Comparison of ENCODE assay signal across 8 mouse cellular contexts in genomic region chr2:32150562-32150923, GRCm38 (mm10). TPM values are rescaled to one million over a fixed set of nuclear protein-coding genes. Genes with fewer than 3 reads are reported as not detected.
DNase-seq lines count a peak whose midpoint lies in the region; ATAC-seq and TF ChIP-seq lines count a peak whose summit lies in the region.

No protein-coding gene starts in this region.

- no peak for ATAC-seq in heart, embryonic 14.5 days (ENCODE audit: insufficient number of reproducible peaks, insufficient read depth, low FRiP score, low read depth)
- peak; percentile 69; the same call in 1 of the 2 replicates for ATAC-seq in forebrain, embryonic 15.5 days (replicated peaks)
- ATAC-seq in megakaryocyte progenitor cell, adult 5-6 weeks (replicated peaks; ENCODE audit: poor library complexity): no peak
- ATAC-seq in granulocyte monocyte progenitor cell, adult 5-6 weeks (replicated peaks; ENCODE audit: poor library complexity, severe bottlenecking): no peak

- H3K4me3 ChIP-seq in heart, embryonic 14.5 days (ENCODE audit: control insufficient read depth in 1 of 2, insufficient read depth in 1 of 2, low read depth in 1 of 2, low read length in 2 of 2): peak overlapping the region; percentile 48 to 80
- H3K4me3 ChIP-seq in CH12.LX (replicated peaks in 1 of 3; ENCODE audit: low read depth in 2 of 3, low read length in 2 of 3, poor library complexity in 1 of 3): peak overlapping the region; percentile 36 to 50 (median 49)
- peak overlapping the region; percentile 88 for H3K4me3 ChIP-seq in forebrain, embryonic 15.5 days
- H3K4me3 ChIP-seq in midbrain, embryonic 10.5 days: peak overlapping the region; percentile 96

- peaks cover 42% of the 10 kb centered on the region for H3K79me2 ChIP-seq in CH12.LX (replicated peaks; ENCODE audit: control insufficient read depth, extremely low read depth, insufficient read depth, poor library complexity, severe bottlenecking)

- peaks cover 30 to 40% of the 10 kb centered on the region in 2 experiments for H3K4me1 ChIP-seq in heart, embryonic 14.5 days (ENCODE audit: control insufficient read depth in 2 of 2, insufficient read depth in 2 of 2, low read length in 2 of 2)
- peaks cover 6 to 20% of the 10 kb centered on the region in 2 experiments; a peak in 2 of 4 replicates for H3K4me1 ChIP-seq in CH12.LX (ENCODE audit: control insufficient read depth in 1 of 2, insufficient read depth in 2 of 2)
- peaks cover 39% of the 10 kb centered on the region for H3K4me1 ChIP-seq in forebrain, embryonic 15.5 days
- H3K4me1 ChIP-seq in midbrain, embryonic 10.5 days: peaks cover 48% of the 10 kb centered on the region

- intact Hi-C loops in heart, postnatal 25 days (cut with DNase I): loop anchor here (2.0 to 5.0 kb wide), 2 partner anchors 44 to 87 kb away; partner anchors contain the start of gene Pomt1

- WGBS in heart, embryonic 14.5 days: 7% methylated on average over 7 of the region's 7 CpGs
- WGBS in forebrain, embryonic 15.5 days: 3% methylated on average over 7 of the region's 7 CpGs
- WGBS in midbrain, embryonic 10.5 days: 5% methylated on average over 7 of the region's 7 CpGs

- H3K27me3 ChIP-seq in heart, embryonic 14.5 days (ENCODE audit: control insufficient read depth, insufficient read depth, low read length): no peaks in the 10 kb centered on the region
- no peaks in the 10 kb centered on the region for H3K27me3 ChIP-seq in CH12.LX (replicated peaks)
- no peaks in the 10 kb centered on the region for H3K27me3 ChIP-seq in forebrain, embryonic 15.5 days
- H3K27me3 ChIP-seq in midbrain, embryonic 10.5 days (ENCODE audit: low read depth, poor library complexity, severe bottlenecking): no peaks in the 10 kb centered on the region

- TF ChIP-seq CTCF in CH12.LX (conservative IDR thresholded peaks at IDR 0.05 in 1 of 2, IDR thresholded peaks at IDR 0.05 in 1 of 2; ENCODE audit: low read depth in 2 of 2, low read length in 2 of 2): no peak

- peak overlapping the region; percentile 87 for H3K4me2 ChIP-seq in heart, embryonic 14.5 days (ENCODE audit: low read length)
- H3K4me2 ChIP-seq in CH12.LX (ENCODE audit: insufficient read depth, low read depth, poor library complexity, severe bottlenecking): peak overlapping the region; percentile 62; the same call in 1 of the 2 replicates
- peak overlapping the region; percentile 64 for H3K4me2 ChIP-seq in forebrain, embryonic 15.5 days (replicated peaks)

- peak overlapping the region; percentile 99 for H3K9ac ChIP-seq in heart, embryonic 14.5 days (ENCODE audit: low read length)
- peak overlapping the region; percentile 14 for H3K9ac ChIP-seq in CH12.LX (ENCODE audit: insufficient read depth, low read depth)
- peak overlapping the region; percentile 99 for H3K9ac ChIP-seq in forebrain, embryonic 15.5 days (replicated peaks)

- no peaks in the 10 kb centered on the region for H3K9me3 ChIP-seq in heart, embryonic 14.5 days (ENCODE audit: control insufficient read depth, low read length)
- no peaks in the 10 kb centered on the region for H3K9me3 ChIP-seq in CH12.LX (replicated peaks; ENCODE audit: low read length)
- no peaks in the 10 kb centered on the region for H3K9me3 ChIP-seq in forebrain, embryonic 15.5 days
- H3K9me3 ChIP-seq in midbrain, embryonic 10.5 days (replicated peaks): no peaks in the 10 kb centered on the region

- H3K27ac ChIP-seq in heart, embryonic 14.5 days (replicated peaks in 1 of 2; ENCODE audit: control insufficient read depth in 1 of 2, insufficient read depth in 1 of 2, low read depth in 2 of 2, low read length in 2 of 2): peak overlapping the region; percentile 72 to 98
- no peak overlapping the region for H3K27ac ChIP-seq in CH12.LX (ENCODE audit: insufficient read depth, low read depth)
- peak overlapping the region; percentile 99 for H3K27ac ChIP-seq in forebrain, embryonic 15.5 days (replicated peaks)
- peak overlapping the region; percentile 100 for H3K27ac ChIP-seq in midbrain, embryonic 10.5 days (replicated peaks)

- H3K36me3 ChIP-seq in heart, embryonic 14.5 days (ENCODE audit: control insufficient read depth, insufficient read depth, low read length): no peaks in the 10 kb centered on the region
- H3K36me3 ChIP-seq in CH12.LX (replicated peaks in 1 of 2; ENCODE audit: control insufficient read depth in 1 of 2, insufficient read depth in 1 of 2, low read length in 1 of 2): no peaks in the 10 kb centered on the region
- H3K36me3 ChIP-seq in forebrain, embryonic 15.5 days: no peaks in the 10 kb centered on the region
- peaks cover 2% of the 10 kb centered on the region; the same call in 1 of the 2 replicates for H3K36me3 ChIP-seq in midbrain, embryonic 10.5 days

- no peak for DNase-seq in heart, postnatal 25 days (ENCODE audit: low spot score)
- DNase-seq in CH12.LX (ENCODE audit: extremely low read depth): no peak
- DNase-seq in midbrain, embryonic 10.5 days (ENCODE audit: low spot score): no peak
- DNase-seq in adrenal gland, postnatal 4 days (ENCODE audit: low spot score in 2 of 2): no peak

- no peak for TF ChIP-seq EP300 in CH12.LX (IDR thresholded peaks at IDR 0.05; ENCODE audit: low read length)

- no peak for TF ChIP-seq POLR2A in CH12.LX (IDR thresholded peaks at IDR 0.05; ENCODE audit: low read depth, low read length)

- dilution Hi-C loops in CH12.LX (cut with MboI; ENCODE audit: extremely low pct_ligation_motif_present, extremely low pct_unique_long_range_greater_than_20kb, low sequenced_read_pairs): no loop called here

- in situ Hi-C loops in CH12.LX (cut with MboI; ENCODE audit: low pct_ligation_motif_present, low pct_unique_long_range_greater_than_20kb, low sequenced_read_pairs): no loop called here

- no peak for TF ChIP-seq RAD21 in CH12.LX (IDR thresholded peaks at IDR 0.05; ENCODE audit: low read depth, low read length)

TF ChIP-seq in CH12.LX, 34 proteins besides CTCF, POLR2A, EP300 and RAD21:
- TF ChIP-seq MYC (IDR thresholded peaks at IDR 0.05; ENCODE audit: low read depth, low read length) (no peak), MAX (IDR thresholded peaks at IDR 0.05; ENCODE audit: low read length) (no peak)

RNA-seq across cellular contexts. Expression of gene Prrc2b, which starts 0.3 kb away (rescaled TPM):
- 35.8 and 41.8 TPM in 2 replicates for polyA plus RNA-seq in heart, embryonic 14.5 days (2014; fragmentation: Nextera tagmentation; extraction: Ambion mirVana)
- total RNA-seq in heart, postnatal 25 days (2021): 10 to 100 TPM; 79.0 to 89.8 TPM
- 34.3 and 42.2 TPM in 2 replicates for total RNA-seq in CH12.LX (2012; rRNA removed)
- 7.6 TPM in 2 replicates for total RNA-seq in CH12.LX (2014; rRNA removed)
- 54.7 and 59.9 TPM in 2 replicates for polyA plus RNA-seq in CH12.LX (2012; ENCODE audit: insufficient read length, low read depth)
- polyA plus RNA-seq in forebrain, embryonic 15.5 days (2015; fragmentation: Nextera tagmentation; extraction: Ambion mirVana): 76.2 and 88.8 TPM in 2 replicates
- polyA plus RNA-seq in midbrain, embryonic 10.5 days (2016; fragmentation: Nextera tagmentation; extraction: Ambion mirVana): 41.5 and 57.6 TPM in 2 replicates
- total RNA-seq in adrenal gland, postnatal 4 days (2021): 100 to 1,000 TPM; 148 to 158 TPM
- total RNA-seq in megakaryocyte progenitor cell, adult 5-6 weeks (2015): 37.5 and 37.8 TPM in 2 replicates
- total RNA-seq in megakaryocyte progenitor cell, adult 5-6 weeks (2017): 16.6 and 18.2 TPM in 2 replicates
- total RNA-seq in granulocyte monocyte progenitor cell, adult 5-6 weeks (2014; fragmentation: Nextera tagmentation): 32.6 and 46.7 TPM in 2 replicates
- 10.5 and 12.8 TPM in 2 replicates for total RNA-seq in granulocyte monocyte progenitor cell, adult 5-6 weeks (2017)

RNA-seq across cellular contexts. Expression of gene Plpp7, which starts 55.2 kb away (rescaled TPM):
- 13.3 and 13.6 TPM in 2 replicates for polyA plus RNA-seq in heart, embryonic 14.5 days (2014; fragmentation: Nextera tagmentation; extraction: Ambion mirVana)
- total RNA-seq in heart, postnatal 25 days (2021): 10 to 100 TPM; 31.8 to 33.7 TPM
- 0.13 and 0.25 TPM in 2 replicates for total RNA-seq in CH12.LX (2012; rRNA removed)
- 0.19 TPM in 1 of 2 replicates, not detected in the other for total RNA-seq in CH12.LX (2014; rRNA removed)
- polyA plus RNA-seq in CH12.LX (2012; ENCODE audit: insufficient read length, low read depth): not detected in 2 replicates
- polyA plus RNA-seq in forebrain, embryonic 15.5 days (2015; fragmentation: Nextera tagmentation; extraction: Ambion mirVana): 16.4 and 17.0 TPM in 2 replicates
- 7.1 and 7.8 TPM in 2 replicates for polyA plus RNA-seq in midbrain, embryonic 10.5 days (2016; fragmentation: Nextera tagmentation; extraction: Ambion mirVana)
- total RNA-seq in adrenal gland, postnatal 4 days (2021): 1 to 10 TPM; 5.5 to 6.3 TPM
- total RNA-seq in megakaryocyte progenitor cell, adult 5-6 weeks (2015): 1.4 TPM in 2 replicates
- total RNA-seq in megakaryocyte progenitor cell, adult 5-6 weeks (2017): 0.54 and 2.5 TPM in 2 replicates
- 2.6 TPM in 1 of 2 replicates, not detected in the other for total RNA-seq in granulocyte monocyte progenitor cell, adult 5-6 weeks (2014; fragmentation: Nextera tagmentation)
- total RNA-seq in granulocyte monocyte progenitor cell, adult 5-6 weeks (2017): 0.56 and 0.77 TPM in 2 replicates

Comparison
In these comparisons a context has a peak if more than half of its experiments do, and no peak if none do; other contexts are left out.
1. H3K9ac ChIP-seq: peak in every context shown above with its lines; median percentile 99 in heart, embryonic 14.5 days; 99 in forebrain, embryonic 15.5 days; 14 in CH12.LX.
2. RNA of gene Plpp7, which starts 55.2 kb away (total RNA-seq): 31.8 to 33.7 TPM in heart, postnatal 25 days; 5.5 to 6.3 TPM in adrenal gland, postnatal 4 days, 0.54 to 2.5 TPM in megakaryocyte progenitor cell, adult 5-6 weeks, 0.56 to 2.6 TPM in granulocyte monocyte progenitor cell, adult 5-6 weeks and 0.13 to 0.25 TPM in CH12.LX; every median in the first group is over 4 times any median in the second.
3. Peak in every context shown above with its lines, with median percentiles within 50 percentile points of each other: H3K4me2 ChIP-seq and H3K4me3 ChIP-seq.